Comparison of ENCODE assay signal across 18 mouse cellular contexts in the genomic region with DNA sequence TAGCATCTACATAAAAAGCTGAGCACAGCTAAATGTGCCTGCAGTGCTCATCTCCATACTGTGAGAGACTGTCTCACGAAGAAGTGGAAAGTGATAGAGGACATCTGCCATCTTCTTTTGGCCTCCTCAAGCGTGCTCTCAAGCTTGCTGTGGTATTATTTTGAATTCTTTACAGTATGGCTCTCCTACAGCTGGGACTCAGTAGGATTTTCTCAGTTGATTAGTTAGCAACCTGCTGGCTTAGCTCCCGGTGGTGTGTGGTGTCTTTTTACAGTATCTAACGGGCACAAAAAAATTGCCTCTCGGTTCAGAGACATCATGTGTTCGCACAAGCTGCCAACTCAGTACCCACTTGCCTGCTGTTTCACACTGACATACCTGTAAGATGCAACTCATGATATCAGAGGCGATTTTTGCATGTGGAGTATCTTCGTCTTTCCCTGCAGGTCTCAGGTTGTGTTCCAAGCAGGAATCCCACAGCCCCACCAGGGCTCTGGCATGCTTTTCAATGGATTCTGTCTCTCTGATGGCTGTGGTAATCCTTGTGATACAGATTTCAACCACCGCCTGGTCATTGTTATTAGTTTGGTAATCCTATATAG. TPM values are rescaled to one million over a fixed set of nuclear protein-coding genes. Genes with fewer than 3 reads are reported as not detected.
DNase-seq lines count a peak whose midpoint lies in the region; ATAC-seq lines count a peak whose summit lies in the region.
"Had no signal": no experiment of that assay in that cellular context is flagged by ENCODE, and none has a peak within 500 bp of the region (broad histone marks: within the 10 kb centered on the region; RNA-seq: fewer than 3 reads in every experiment).

No protein-coding gene starts in this region.

- intact Hi-C loops in left cerebral cortex, postnatal 14 days (cut with DNase I) = no loop called here

- H3K4me1 ChIP-seq in forebrain, embryonic 14.5 days (ENCODE audit: control insufficient read depth, insufficient read depth, low read length) = no peaks in the 10 kb centered on the region; the same call in 1 of the 2 replicates
- H3K4me1 ChIP-seq in forebrain, embryonic 10.5 days = no peaks in the 10 kb centered on the region
- H3K4me1 ChIP-seq: embryonic facial prominence, embryonic 12.5 days; limb, embryonic 13.5 days; midbrain, embryonic 10.5 days; neural tube, embryonic 15.5 days had no signal

- no peak overlapping the region for H3K27ac ChIP-seq in forebrain, embryonic 14.5 days (ENCODE audit: low read depth, low read length)
- no peak overlapping the region for H3K27ac ChIP-seq in forebrain, embryonic 10.5 days
- H3K27ac ChIP-seq: embryonic facial prominence, embryonic 12.5 days; limb, embryonic 13.5 days; midbrain, embryonic 10.5 days; neural tube, embryonic 15.5 days had no signal

- peak; percentile 65 for ATAC-seq in forebrain, embryonic 14.5 days
- ATAC-seq in erythroid progenitor cell, adult 5-6 weeks (replicated peaks; ENCODE audit: low FRiP score, poor library complexity, severe bottlenecking) = no peak
- ATAC-seq: Patski had no signal

- peak; percentile 60 for DNase-seq in forebrain, embryonic 14.5 days (ENCODE audit: low spot score)
- no peak for DNase-seq in forebrain, embryonic 10.5 days (ENCODE audit: extremely low spot score, low spot score)
- peak; percentile 7 to 29 for DNase-seq in left cerebral cortex, postnatal 14 days (ENCODE audit: low spot score in 2 of 2)
- DNase-seq in left cerebral cortex, adult 11 months (ENCODE audit: low spot score) = no peak
- DNase-seq in brain, adult 2 months (ENCODE audit: low read depth, low spot score) = peak; percentile 62
- DNase-seq in cerebellum, postnatal 10 days = peak; percentile 66 to 83
- DNase-seq in gastrocnemius, postnatal 25 days = no peak
- DNase-seq: B cell, adult 2 months; kidney, adult 2 months; kidney, postnatal 25 days; layer of hippocampus, adult 9-11 months; lung, postnatal 36 days had no signal

- H3K4me2 ChIP-seq in forebrain, embryonic 14.5 days (ENCODE audit: low read length) = no peak overlapping the region
- H3K4me2 ChIP-seq: embryonic facial prominence, embryonic 12.5 days; limb, embryonic 13.5 days; neural tube, embryonic 15.5 days had no signal

- H3K9ac ChIP-seq in forebrain, embryonic 14.5 days (ENCODE audit: low read length) = no peak overlapping the region
- H3K9ac ChIP-seq: embryonic facial prominence, embryonic 12.5 days; limb, embryonic 13.5 days; neural tube, embryonic 15.5 days had no signal

- no peaks in the 10 kb centered on the region for H3K27me3 ChIP-seq in forebrain, embryonic 14.5 days (replicated peaks; ENCODE audit: control insufficient read depth, insufficient read depth, low read length)
- no peaks in the 10 kb centered on the region for H3K27me3 ChIP-seq in forebrain, embryonic 10.5 days (ENCODE audit: poor library complexity, severe bottlenecking)
- H3K27me3 ChIP-seq: embryonic facial prominence, embryonic 12.5 days; limb, embryonic 13.5 days; neural tube, embryonic 15.5 days; Patski had no signal

- no peaks in the 10 kb centered on the region for H3K9me3 ChIP-seq in forebrain, embryonic 14.5 days (replicated peaks; ENCODE audit: control insufficient read depth, low read length)
- no peaks in the 10 kb centered on the region for H3K9me3 ChIP-seq in forebrain, embryonic 10.5 days
- H3K9me3 ChIP-seq: embryonic facial prominence, embryonic 12.5 days; limb, embryonic 13.5 days; midbrain, embryonic 10.5 days; neural tube, embryonic 15.5 days had no signal

- WGBS in forebrain, embryonic 14.5 days = 52% methylated on average over 9 of the region's 9 CpGs
- 86% methylated on average over 9 of the region's 9 CpGs for WGBS in forebrain, embryonic 10.5 days

- no peak overlapping the region for H3K4me3 ChIP-seq in forebrain, embryonic 14.5 days (ENCODE audit: low read depth, low read length)
- no peak overlapping the region for H3K4me3 ChIP-seq in forebrain, embryonic 10.5 days
- H3K4me3 ChIP-seq: embryonic facial prominence, embryonic 12.5 days; limb, embryonic 13.5 days; midbrain, embryonic 10.5 days; neural tube, embryonic 15.5 days had no signal

- H3K36me3 ChIP-seq in forebrain, embryonic 14.5 days (ENCODE audit: control insufficient read depth, insufficient read depth, low read length) = no peaks in the 10 kb centered on the region
- H3K36me3 ChIP-seq in forebrain, embryonic 10.5 days (replicated peaks) = no peaks in the 10 kb centered on the region
- H3K36me3 ChIP-seq: embryonic facial prominence, embryonic 12.5 days; limb, embryonic 13.5 days; midbrain, embryonic 10.5 days; neural tube, embryonic 15.5 days had no signal

RNA-seq across cellular contexts. Expression of gene Ptx3, which starts 34.9 kb away (rescaled TPM):
- polyA plus RNA-seq in forebrain, embryonic 14.5 days (2014; fragmentation: Nextera tagmentation; extraction: Ambion mirVana) = 12.9 and 14.0 TPM in 2 replicates
- polyA plus RNA-seq in forebrain, embryonic 10.5 days (2016; fragmentation: Nextera tagmentation; extraction: Ambion mirVana) = 22.5 and 23.7 TPM in 2 replicates
- total RNA-seq in left cerebral cortex, postnatal 14 days (2021) = under 1 TPM; 0.55 to 0.74 TPM
- not detected in 2 replicates for total RNA-seq in erythroid progenitor cell, adult 5-6 weeks (2015; ENCODE audit: low replicate concordance)
- total RNA-seq in erythroid progenitor cell, adult 5-6 weeks (2017; ENCODE audit: low replicate concordance) = not detected in 2 replicates
- total RNA-seq in gastrocnemius, postnatal 25 days (2021) = 1 to 10 TPM; 5.1 to 7.1 TPM

RNA-seq across cellular contexts. Expression of gene Veph1, which starts 42.0 kb away (rescaled TPM):
- polyA plus RNA-seq in forebrain, embryonic 14.5 days (2014; fragmentation: Nextera tagmentation; extraction: Ambion mirVana) = 9.3 and 11.6 TPM in 2 replicates
- 9.2 and 10.7 TPM in 2 replicates for polyA plus RNA-seq in forebrain, embryonic 10.5 days (2016; fragmentation: Nextera tagmentation; extraction: Ambion mirVana)
- total RNA-seq in left cerebral cortex, postnatal 14 days (2021) = under 1 TPM; 0.15 to 0.20 TPM
- total RNA-seq in erythroid progenitor cell, adult 5-6 weeks (2015; ENCODE audit: low replicate concordance) = not detected in 2 replicates
- total RNA-seq in erythroid progenitor cell, adult 5-6 weeks (2017; ENCODE audit: low replicate concordance) = not detected in 2 replicates
- total RNA-seq in gastrocnemius, postnatal 25 days (2021) = not detected

Comparison
In these comparisons a context has a peak if more than half of its experiments do, and no peak if none do; other contexts are left out.
1. DNase-seq: peak in forebrain, embryonic 14.5 days (single experiment), left cerebral cortex, postnatal 14 days (2 of 2), brain, adult 2 months (single experiment) and cerebellum, postnatal 10 days (2 of 2); none in forebrain, embryonic 10.5 days (single experiment), left cerebral cortex, adult 11 months (single experiment) and gastrocnemius, postnatal 25 days (single experiment).